Mouse (Mus musculus): Measurements from ENCODE around the gene Grn. TPM values are rescaled to one million over a fixed set of nuclear protein-coding genes. Genes with fewer than 3 reads are reported as not detected.

The Grn gene
- 10 to 100 TPM; 43.3 to 59.5 TPM for polyA plus RNA-seq (2017; shearing (Covaris generic))

GRCm38 (mm10) chr11:102430121-102431017, at the start of gene Grn:
TSS of gene Grn (plus strand) at chr11:102430315.

GRCm38 (mm10) chr11:102393238-102393634, 36.9 kb upstream of the Grn start, which contains the start of gene Rundc3a:
TSS of gene Rundc3a (plus strand) at chr11:102393403.

GRCm38 (mm10) chr11:102407834-102408215, 22.3 kb upstream of the Grn start, which contains the start of gene Slc25a39:
TSS of gene Slc25a39 (minus strand) at chr11:102407946.

GRCm38 (mm10) chr11:102447497-102447896, 17.4 kb downstream of the Grn start, which contains the start of gene Fam171a2:
TSS of gene Fam171a2 (minus strand) at chr11:102447682.

GRCm38 (mm10) chr11:102469648-102470357, 39.7 kb downstream of the Grn start, which contains the start of gene Itga2b:
TSS of gene Itga2b (minus strand) at chr11:102470122.

Other genes with a start within 250 kb of the Grn start
- 10 to 100 TPM; 47.6 to 52.8 TPM for gene Lsm12, start 245.0 kb upstream of the Grn start, polyA plus RNA-seq (2017; shearing (Covaris generic))
- 10 to 100 TPM; 37.7 to 48.2 TPM for gene G6pc3, start 240.7 kb upstream of the Grn start, polyA plus RNA-seq (2017; shearing (Covaris generic))
- 10 to 100 TPM; 21.2 to 52.7 TPM for gene Hdac5, start 200.1 kb upstream of the Grn start, polyA plus RNA-seq (2017; shearing (Covaris generic))
- 1 to 10 TPM in 1 of 2 experiments, under 1 TPM in 1; 0.36 to 1.0 TPM for gene BC030867, start 181.4 kb upstream of the Grn start, polyA plus RNA-seq (2017; shearing (Covaris generic))
- gene Asb16, start 161.6 kb upstream of the Grn start, polyA plus RNA-seq (2017; shearing (Covaris generic)), result not detected
- gene Tmub2, start 145.4 kb upstream of the Grn start, polyA plus RNA-seq (2017; shearing (Covaris generic)), result 10 to 100 TPM; 58.4 to 59.3 TPM
- gene Atxn7l3, start 133.7 kb upstream of the Grn start, polyA plus RNA-seq (2017; shearing (Covaris generic)), result 10 to 100 TPM; 14.7 to 17.3 TPM
- 100 to 1,000 TPM; 122 to 151 TPM for gene Ubtf, start 110.6 kb upstream of the Grn start, polyA plus RNA-seq (2017; shearing (Covaris generic))
- gene Slc4a1, start 64.1 kb upstream of the Grn start, polyA plus RNA-seq (2017; shearing (Covaris generic)), result under 1 TPM in 1 of 2 experiments, not detected in 1; 0.13 TPM
- 10 to 100 TPM; 15.9 to 27.0 TPM for gene Rundc3a, start 36.9 kb upstream of the Grn start, polyA plus RNA-seq (2017; shearing (Covaris generic))
- gene Slc25a39, start 22.4 kb upstream of the Grn start, polyA plus RNA-seq (2017; shearing (Covaris generic)), result 10 to 100 TPM; 72.9 to 85.5 TPM
- gene Fam171a2, start 17.4 kb downstream of the Grn start, polyA plus RNA-seq (2017; shearing (Covaris generic)), result under 1 TPM; 0.70 to 0.88 TPM
- gene Itga2b, start 39.8 kb downstream of the Grn start, polyA plus RNA-seq (2017; shearing (Covaris generic)), result 1 to 10 TPM in 1 of 2 experiments, not detected in 1; 1.4 TPM
- gene Gpatch8, start 126.1 kb downstream of the Grn start, polyA plus RNA-seq (2017; shearing (Covaris generic)), result 10 to 100 TPM; 55.5 to 64.2 TPM
- gene Gm11627, start 149.1 kb downstream of the Grn start, polyA plus RNA-seq (2017; shearing (Covaris generic)), result under 1 TPM in 1 of 2 experiments, not detected in 1; 0.84 TPM
- under 1 TPM in 1 of 2 experiments, not detected in 1; 0.15 TPM for gene Fzd2, start 174.1 kb downstream of the Grn start, polyA plus RNA-seq (2017; shearing (Covaris generic))
- not detected for gene Meioc, start 233.4 kb downstream of the Grn start, polyA plus RNA-seq (2017; shearing (Covaris generic))

Data from inflammation-experienced regulatory T-cells (primary cell).